Mouse (Mus musculus): ENCODE measurements around the gene Brsk2. TPM values are rescaled to one million over a fixed set of nuclear protein-coding genes. Genes with fewer than 3 reads are reported as not detected.

Brsk2 gene
- total and polyA plus RNA-seq, 2 experiments from 2014 or later: 0.30 TPM; not detected in 1

DNA sequence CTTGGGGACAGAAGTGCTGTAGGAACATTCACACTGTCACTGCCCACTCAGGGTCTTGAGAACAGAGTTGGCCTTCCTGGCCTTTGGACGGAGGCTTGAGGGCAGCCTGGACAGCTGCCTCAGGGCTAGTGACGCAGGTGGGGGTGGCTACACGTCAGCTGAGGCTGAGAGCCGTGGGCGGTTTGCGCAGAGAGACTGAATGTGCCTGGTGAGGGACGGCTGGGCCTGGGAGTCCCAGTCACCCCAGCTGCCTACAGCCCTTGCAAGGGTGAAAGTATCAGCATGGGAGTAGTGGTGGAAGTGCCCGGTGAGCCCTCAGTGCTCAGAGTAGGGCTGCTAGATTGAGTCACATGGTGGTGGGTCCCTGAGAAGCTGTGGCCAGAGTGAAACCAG is 6.6 kb downstream of the Brsk2 start:
- TF ChIP-seq EP300 (IDR thresholded peaks at IDR 0.05; ENCODE audit: low read depth): no peak
- TF ChIP-seq CTCF (IDR thresholded peaks at IDR 0.05; ENCODE audit: low read depth): no peak
- no peaks in the 10 kb centered on the region for H3K4me1 ChIP-seq (ENCODE audit: control insufficient read depth, insufficient read depth)
- H3K9me3 ChIP-seq (replicated peaks; ENCODE audit: control insufficient read depth, low read length): no peaks in the 10 kb centered on the region; the same call in 1 of the 2 replicates
- no peak overlapping the region for H3K4me3 ChIP-seq (ENCODE audit: low read depth, low read length)
- no peak overlapping the region for H3K9ac ChIP-seq (replicated peaks; ENCODE audit: low read depth, low read length)
- no peak for ATAC-seq (ENCODE audit: insufficient read depth, low read depth)
- 65% methylated on average over 8 of the region's 8 CpGs for WGBS
- H3K4me2 ChIP-seq (ENCODE audit: low read depth, low read length): no peak overlapping the region
- H3K36me3 ChIP-seq (replicated peaks; ENCODE audit: control insufficient read depth, insufficient read depth, low read length): no peaks in the 10 kb centered on the region
- peaks cover 35% of the 10 kb centered on the region for H3K27me3 ChIP-seq (ENCODE audit: control insufficient read depth, insufficient read depth, low read length)
- no peak overlapping the region for H3K27ac ChIP-seq (ENCODE audit: low read depth)
- no peak for DNase-seq (ENCODE audit: low spot score)

- no peaks in the 10 kb centered on the region for H3K36me3 ChIP-seq (replicated peaks; ENCODE audit: control insufficient read depth, insufficient read depth, low read length)
- no peak overlapping the region for H3K4me2 ChIP-seq (ENCODE audit: low read depth, low read length)
- H3K4me3 ChIP-seq (ENCODE audit: low read depth, low read length): no peak overlapping the region
- DNase-seq (ENCODE audit: low spot score): no peak
- peaks cover 21% of the 10 kb centered on the region for H3K27me3 ChIP-seq (ENCODE audit: control insufficient read depth, insufficient read depth, low read length)
- ATAC-seq (ENCODE audit: insufficient read depth, low read depth): no peak
- H3K27ac ChIP-seq (ENCODE audit: low read depth): no peak overlapping the region
- H3K9ac ChIP-seq (replicated peaks; ENCODE audit: low read depth, low read length): no peak overlapping the region
- H3K9me3 ChIP-seq (replicated peaks; ENCODE audit: control insufficient read depth, low read length): no peaks in the 10 kb centered on the region; the same call in 1 of the 2 replicates
- H3K4me1 ChIP-seq (ENCODE audit: control insufficient read depth, insufficient read depth): no peaks in the 10 kb centered on the region
- no peak for TF ChIP-seq CTCF (IDR thresholded peaks at IDR 0.05; ENCODE audit: low read depth)
- no peak for TF ChIP-seq EP300 (IDR thresholded peaks at IDR 0.05; ENCODE audit: low read depth)
- WGBS: 69% methylated on average over 4 of the region's 4 CpGs
These were observed 8.0 kb downstream of the Brsk2 start for GRCm38 (mm10) chr7:141957524-141958051.

DNA sequence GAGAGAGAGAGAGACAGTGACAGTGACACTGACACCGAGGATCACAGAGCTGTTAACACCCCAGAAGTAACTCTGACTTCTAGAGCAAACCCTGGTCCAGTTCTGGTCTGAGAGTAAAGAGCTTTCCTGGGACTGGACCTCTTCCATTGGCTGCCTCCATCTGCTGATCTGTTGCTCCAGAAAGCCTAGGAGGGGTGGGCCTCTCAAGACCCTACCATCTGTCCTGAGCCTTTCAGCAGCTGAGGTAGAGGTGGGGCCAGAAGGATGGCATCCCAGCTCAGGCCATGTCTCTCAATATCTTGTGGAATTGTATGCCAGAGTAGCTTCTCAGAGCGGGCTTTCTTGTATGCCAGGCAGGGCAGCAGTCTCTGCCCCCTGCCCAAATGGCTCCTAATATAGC is 8.7 kb downstream of the Brsk2 start:
- TF ChIP-seq CTCF (IDR thresholded peaks at IDR 0.05; ENCODE audit: low read depth) (no peak), EP300 (IDR thresholded peaks at IDR 0.05; ENCODE audit: low read depth) (no peak)
- no peak for ATAC-seq (ENCODE audit: insufficient read depth, low read depth)
- H3K4me3 ChIP-seq (ENCODE audit: low read depth, low read length): no peak overlapping the region
- peaks cover 15% of the 10 kb centered on the region for H3K27me3 ChIP-seq (ENCODE audit: control insufficient read depth, insufficient read depth, low read length)
- H3K36me3 ChIP-seq (replicated peaks; ENCODE audit: control insufficient read depth, insufficient read depth, low read length): no peaks in the 10 kb centered on the region
- H3K27ac ChIP-seq (ENCODE audit: low read depth): no peak overlapping the region
- no peak for DNase-seq (ENCODE audit: low spot score)
- no peaks in the 10 kb centered on the region for H3K4me1 ChIP-seq (ENCODE audit: control insufficient read depth, insufficient read depth)
- H3K9ac ChIP-seq (replicated peaks; ENCODE audit: low read depth, low read length): no peak overlapping the region
- WGBS: 72% methylated on average over 2 of the region's 2 CpGs
- no peak overlapping the region for H3K4me2 ChIP-seq (ENCODE audit: low read depth, low read length)
- no peaks in the 10 kb centered on the region for H3K9me3 ChIP-seq (replicated peaks; ENCODE audit: control insufficient read depth, low read length)

DNA sequence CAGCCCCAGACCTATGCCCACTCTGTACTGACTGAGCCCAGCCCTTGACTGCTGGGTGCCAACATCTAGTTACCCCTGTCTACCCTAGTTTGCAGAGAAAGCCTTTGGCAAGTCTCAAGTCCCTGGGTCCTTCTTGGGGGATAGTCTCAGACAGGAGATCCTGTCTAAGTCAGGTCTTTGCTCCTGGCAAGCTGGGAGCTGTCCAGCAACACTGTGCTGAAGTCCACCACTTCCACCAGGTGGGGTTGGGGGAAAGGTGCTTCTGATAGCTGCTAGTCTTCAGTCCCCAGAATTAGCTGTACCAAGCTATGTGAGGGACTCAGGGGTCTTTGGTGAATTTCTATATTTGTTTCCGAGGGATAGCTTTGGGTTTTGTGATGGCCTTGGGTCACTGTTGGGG is 9.6 kb downstream of the Brsk2 start:
- 67% methylated on average over 1 of the region's 1 CpGs for WGBS
- DNase-seq (ENCODE audit: low spot score) (no peak), ATAC-seq (ENCODE audit: insufficient read depth, low read depth) (no peak)
- H3K4me1 ChIP-seq (ENCODE audit: control insufficient read depth, insufficient read depth): no peaks in the 10 kb centered on the region
- H3K4me2 ChIP-seq (ENCODE audit: low read depth, low read length): no peak overlapping the region
- no peak for TF ChIP-seq CTCF (IDR thresholded peaks at IDR 0.05; ENCODE audit: low read depth)
- TF ChIP-seq EP300 (IDR thresholded peaks at IDR 0.05; ENCODE audit: low read depth): no peak
- peaks cover 8% of the 10 kb centered on the region for H3K27me3 ChIP-seq (ENCODE audit: control insufficient read depth, insufficient read depth, low read length)
- no peaks in the 10 kb centered on the region for H3K36me3 ChIP-seq (replicated peaks; ENCODE audit: control insufficient read depth, insufficient read depth, low read length)
- H3K9me3 ChIP-seq (replicated peaks; ENCODE audit: control insufficient read depth, low read length): no peaks in the 10 kb centered on the region
- H3K4me3 ChIP-seq (ENCODE audit: low read depth, low read length): no peak overlapping the region
- no peak overlapping the region for H3K9ac ChIP-seq (replicated peaks; ENCODE audit: low read depth, low read length)
- H3K27ac ChIP-seq (ENCODE audit: low read depth): no peak overlapping the region

DNA sequence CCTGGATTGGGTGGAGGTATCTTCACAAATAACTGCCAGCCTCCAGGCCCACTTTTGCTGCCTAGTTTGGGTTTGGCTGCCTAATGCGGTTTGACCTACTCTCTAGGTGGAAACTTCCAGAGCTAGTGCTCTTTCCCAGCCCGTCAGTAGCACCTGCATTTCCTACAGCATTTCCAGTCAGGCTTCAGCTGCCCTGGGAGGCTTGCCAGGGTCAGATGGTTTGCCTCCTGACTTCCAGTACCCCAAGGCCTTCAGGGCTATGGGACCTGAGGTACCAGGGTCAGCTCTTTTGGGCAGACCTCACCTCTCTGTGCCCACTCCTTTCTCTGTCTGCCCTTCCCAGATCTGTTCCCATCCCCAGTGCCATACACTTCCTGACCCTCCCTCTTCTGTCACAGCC is 11.4 kb downstream of the Brsk2 start:
- WGBS: 57% methylated on average over 2 of the region's 2 CpGs
- no peaks in the 10 kb centered on the region for H3K36me3 ChIP-seq (replicated peaks; ENCODE audit: control insufficient read depth, insufficient read depth, low read length)
- no peaks in the 10 kb centered on the region for H3K4me1 ChIP-seq (ENCODE audit: control insufficient read depth, insufficient read depth)
- TF ChIP-seq EP300 (IDR thresholded peaks at IDR 0.05; ENCODE audit: low read depth) (no peak), CTCF (IDR thresholded peaks at IDR 0.05; ENCODE audit: low read depth) (no peak)
- H3K9me3 ChIP-seq (replicated peaks; ENCODE audit: control insufficient read depth, low read length): no peaks in the 10 kb centered on the region
- no peak for DNase-seq (ENCODE audit: low spot score)
- peaks cover 4% of the 10 kb centered on the region; the same call in 1 of the 2 replicates for H3K27me3 ChIP-seq (ENCODE audit: control insufficient read depth, insufficient read depth, low read length)
- H3K27ac ChIP-seq (ENCODE audit: low read depth): no peak overlapping the region
- ATAC-seq (ENCODE audit: insufficient read depth, low read depth): no peak
- no peak overlapping the region for H3K9ac ChIP-seq (replicated peaks; ENCODE audit: low read depth, low read length)
- no peak overlapping the region for H3K4me2 ChIP-seq (ENCODE audit: low read depth, low read length)
- no peak overlapping the region for H3K4me3 ChIP-seq (ENCODE audit: low read depth, low read length)

GRCm38 (mm10) chr7:141961491-141961890 is 11.9 kb downstream of the Brsk2 start:
- no peak overlapping the region for H3K27ac ChIP-seq (ENCODE audit: low read depth)
- H3K4me3 ChIP-seq (ENCODE audit: low read depth, low read length): no peak overlapping the region
- H3K9ac ChIP-seq (replicated peaks; ENCODE audit: low read depth, low read length): no peak overlapping the region
- H3K4me1 ChIP-seq (ENCODE audit: control insufficient read depth, insufficient read depth): no peaks in the 10 kb centered on the region
- DNase-seq (ENCODE audit: low spot score): no peak
- no peak for TF ChIP-seq CTCF (IDR thresholded peaks at IDR 0.05; ENCODE audit: low read depth)
- TF ChIP-seq EP300 (IDR thresholded peaks at IDR 0.05; ENCODE audit: low read depth): no peak
- 69% methylated on average over 3 of the region's 3 CpGs for WGBS
- H3K4me2 ChIP-seq (ENCODE audit: low read depth, low read length): no peak overlapping the region
- no peaks in the 10 kb centered on the region for H3K36me3 ChIP-seq (replicated peaks; ENCODE audit: control insufficient read depth, insufficient read depth, low read length)
- H3K27me3 ChIP-seq (ENCODE audit: control insufficient read depth, insufficient read depth, low read length): 0 out of 2 replicates have a peak, but pooled peaks cover 4% of the 10 kb centered on the region
- no peaks in the 10 kb centered on the region for H3K9me3 ChIP-seq (replicated peaks; ENCODE audit: control insufficient read depth, low read length)
- no peak for ATAC-seq (ENCODE audit: insufficient read depth, low read depth)
